27 mouse cellular contexts compared by ENCODE assay signal in the genomic region with DNA sequence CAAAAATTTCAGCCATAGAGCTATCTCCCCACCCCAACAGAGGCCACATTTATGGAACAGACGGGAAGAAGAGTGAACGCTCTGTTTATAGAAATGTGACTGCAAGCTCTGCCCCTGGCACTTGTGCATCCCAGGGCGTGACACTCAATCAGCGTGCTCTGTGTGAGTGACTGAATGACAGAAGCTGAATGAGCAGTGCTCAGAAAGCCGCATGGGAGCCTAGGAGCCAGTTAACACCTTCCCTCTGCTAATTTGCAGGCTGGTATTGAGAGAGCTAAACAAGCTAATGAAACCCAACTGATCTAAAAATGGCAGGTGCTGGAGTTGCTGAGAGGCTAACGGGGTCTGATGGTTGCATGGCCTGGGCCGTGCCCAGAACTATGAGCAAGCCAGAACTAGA.
"Had no signal": no experiment of that assay in that cellular context is flagged by ENCODE, and none has a peak within 500 bp of the region (broad histone marks: within the 10 kb centered on the region; RNA-seq: fewer than 3 reads in every experiment).

No protein-coding gene starts in this region.

- H3K27me3 ChIP-seq: hindbrain, embryonic 12.5 days; intestine, embryonic 15.5 days; liver, embryonic 13.5 days; liver, embryonic 15.5 days had no signal

- H3K4me3 ChIP-seq: gastrocnemius, adult 2 months; heart, embryonic 10.5 days; heart, embryonic 12.5 days; hindbrain, embryonic 10.5 days; hindbrain, embryonic 12.5 days; intestine, embryonic 15.5 days; limb, embryonic 10.5 days; limb, embryonic 12.5 days; liver, embryonic 13.5 days; liver, embryonic 15.5 days had no signal

- H3K4me2 ChIP-seq: heart, embryonic 12.5 days; hindbrain, embryonic 12.5 days; hindbrain, embryonic 14.5 days; intestine, embryonic 15.5 days; limb, embryonic 12.5 days; liver, embryonic 11.5 days; liver, embryonic 13.5 days; liver, embryonic 15.5 days had no signal

- H3K27ac ChIP-seq: gastrocnemius, adult 2 months; heart, embryonic 10.5 days; hindbrain, embryonic 10.5 days; hindbrain, embryonic 12.5 days; hindbrain, embryonic 14.5 days; intestine, embryonic 15.5 days; limb, embryonic 10.5 days; limb, embryonic 12.5 days; liver, embryonic 13.5 days; liver, embryonic 15.5 days had no signal

- ATAC-seq: hindbrain, embryonic 16.5 days; inflammation-experienced regulatory T-cells, adult 6 months; intestine, embryonic 15.5 days; intestine, postnatal 0 days; liver, postnatal 0 days had no signal

- DNase-seq: gastrocnemius, adult 2 months; gastrocnemius, postnatal 10 days; gastrocnemius, postnatal 25 days; heart, adult 18-20 months; heart, postnatal 10 days; heart, postnatal 4 days; kidney, adult 18-20 months; kidney, adult 8-10 months; kidney, postnatal 10 days; kidney, postnatal 25 days; kidney, postnatal 4 days; liver; liver, embryonic 13.5 days; liver, postnatal 0 days had no signal

- H3K36me3 ChIP-seq: heart, embryonic 10.5 days; heart, embryonic 12.5 days; hindbrain, embryonic 10.5 days; hindbrain, embryonic 12.5 days; intestine, embryonic 15.5 days; limb, embryonic 10.5 days; limb, embryonic 12.5 days; liver, embryonic 13.5 days; liver, embryonic 15.5 days had no signal

- H3K9me3 ChIP-seq: heart, embryonic 10.5 days; heart, embryonic 12.5 days; hindbrain, embryonic 10.5 days; hindbrain, embryonic 12.5 days; intestine, embryonic 15.5 days; limb, embryonic 10.5 days; limb, embryonic 12.5 days; liver, embryonic 13.5 days; liver, embryonic 15.5 days had no signal

- H3K9ac ChIP-seq: heart, embryonic 12.5 days; hindbrain, embryonic 12.5 days; hindbrain, embryonic 14.5 days; intestine, embryonic 15.5 days; limb, embryonic 12.5 days; liver, embryonic 13.5 days; liver, embryonic 15.5 days; liver, postnatal 0 days had no signal

- H3K4me1 ChIP-seq: liver, embryonic 13.5 days; liver, embryonic 15.5 days had no signal
